Mouse (Mus musculus): ENCODE results near the gene Ep300. TPM values are rescaled to one million over a fixed set of nuclear protein-coding genes. Genes with fewer than 3 reads are reported as not detected.

Ep300 gene
- polyA plus RNA-seq, 2 experiments: 7.5 to 13.4 TPM

DNA sequence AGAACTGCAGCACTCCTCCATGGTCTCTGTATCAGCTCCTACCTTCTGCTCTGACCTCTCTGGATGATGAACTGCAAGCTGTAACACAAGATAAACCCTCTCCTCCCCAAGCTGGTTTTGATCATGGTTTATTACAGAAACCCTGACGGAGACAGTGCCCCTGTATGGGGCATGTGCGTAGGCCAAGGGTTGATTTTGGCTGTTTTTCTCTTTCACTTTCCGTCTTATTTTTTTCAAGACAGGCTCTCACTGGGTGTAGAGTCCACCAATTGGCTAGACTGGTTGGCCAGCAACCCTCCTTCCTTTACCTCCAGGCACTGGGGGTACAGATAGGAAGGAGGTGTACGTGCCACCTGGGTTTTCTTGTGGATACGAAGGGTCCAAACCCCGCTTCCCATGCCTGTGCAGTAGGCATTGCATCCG lies 7.4 kb upstream of the Ep300 start:
- Histone ChIP-seq H3K9me3 (ENCODE audit: control insufficient read depth, low read length) (no peaks in the 10 kb centered on the region), H3K9ac (replicated peaks) (peak overlapping the region; percentile 52), H3K36me3 (replicated peaks; ENCODE audit: control insufficient read depth, insufficient read depth, low read depth) (no peaks in the 10 kb centered on the region), H3K4me2 (ENCODE audit: low read depth) (peak overlapping the region; percentile 52), H3K27me3 (ENCODE audit: control insufficient read depth, insufficient read depth, low read length) (no peaks in the 10 kb centered on the region), H3K4me3 (ENCODE audit: insufficient read depth in 1 of 2, low read depth in 2 of 2, low read length in 2 of 2) (peak overlapping the region in 1 of 2 experiments; percentile 12; a peak in 2 of 4 replicates), H3K27ac (peak overlapping the region; percentile 66), H3K4me1 (replicated peaks; ENCODE audit: control insufficient read depth in 2 of 2, insufficient read depth in 2 of 2, low read length in 1 of 2) (peaks cover 15% of the 10 kb centered on the region in 2 experiments)
- ATAC-seq (ENCODE audit: insufficient read depth): peak; percentile 94
- DNase-seq (ENCODE audit: low read depth in 3 of 3, low spot score in 3 of 3): peak; percentile 62 to 69 (median 67)
- peak; percentile 82 for TF ChIP-seq EP300 (IDR thresholded peaks at IDR 0.05; ENCODE audit: low read depth)
- no peak for TF ChIP-seq CTCF (IDR thresholded peaks at IDR 0.05; ENCODE audit: low read depth)
- 56% methylated on average over 7 of the region's 7 CpGs for WGBS (ENCODE audit: insufficient replicate concordance)

DNA sequence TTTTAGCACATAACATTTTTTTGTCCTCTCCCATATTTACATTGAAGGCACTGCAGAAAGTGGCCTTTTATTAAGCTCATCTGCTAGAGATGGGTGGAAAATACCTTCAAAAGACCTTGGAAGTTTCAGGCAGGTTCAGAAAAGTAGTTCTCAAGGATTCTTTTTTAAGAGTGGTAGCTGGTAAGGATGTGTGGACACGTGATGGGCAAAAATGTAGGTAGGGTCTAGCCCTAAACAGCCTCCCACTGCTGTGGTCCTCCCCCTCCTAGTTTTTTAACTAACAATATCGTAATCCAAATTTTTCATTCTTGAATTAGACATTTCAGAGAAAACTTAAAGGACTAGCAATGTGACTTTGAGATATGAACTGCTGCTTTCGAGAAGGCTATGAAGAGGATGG lies 685 bp upstream of the Ep300 start:
- ATAC-seq (ENCODE audit: insufficient read depth): no peak
- no peak for TF ChIP-seq EP300 (IDR thresholded peaks at IDR 0.05; ENCODE audit: low read depth)
- TF ChIP-seq CTCF (IDR thresholded peaks at IDR 0.05; ENCODE audit: low read depth): no peak
- H3K4me3 ChIP-seq (ENCODE audit: insufficient read depth in 1 of 2, low read depth in 2 of 2, low read length in 2 of 2): peak overlapping the region; percentile 81 to 87
- H3K27me3 ChIP-seq (ENCODE audit: control insufficient read depth, insufficient read depth, low read length): no peaks in the 10 kb centered on the region
- peak overlapping the region; percentile 78 for H3K9ac ChIP-seq (replicated peaks)
- DNase-seq (ENCODE audit: low read depth in 3 of 3, low spot score in 3 of 3): no peak
- no peaks in the 10 kb centered on the region for H3K9me3 ChIP-seq (ENCODE audit: control insufficient read depth, low read length)
- peak overlapping the region; percentile 64 for H3K27ac ChIP-seq
- peak overlapping the region; percentile 71 for H3K4me2 ChIP-seq (ENCODE audit: low read depth)
- peaks cover 6% of the 10 kb centered on the region in 2 experiments for H3K4me1 ChIP-seq (replicated peaks; ENCODE audit: control insufficient read depth in 2 of 2, insufficient read depth in 2 of 2, low read length in 1 of 2)
- 6% methylated on average over 3 of the region's 3 CpGs for WGBS (ENCODE audit: insufficient replicate concordance)
- peaks cover 6% of the 10 kb centered on the region for H3K36me3 ChIP-seq (replicated peaks; ENCODE audit: control insufficient read depth, insufficient read depth, low read depth)

DNA sequence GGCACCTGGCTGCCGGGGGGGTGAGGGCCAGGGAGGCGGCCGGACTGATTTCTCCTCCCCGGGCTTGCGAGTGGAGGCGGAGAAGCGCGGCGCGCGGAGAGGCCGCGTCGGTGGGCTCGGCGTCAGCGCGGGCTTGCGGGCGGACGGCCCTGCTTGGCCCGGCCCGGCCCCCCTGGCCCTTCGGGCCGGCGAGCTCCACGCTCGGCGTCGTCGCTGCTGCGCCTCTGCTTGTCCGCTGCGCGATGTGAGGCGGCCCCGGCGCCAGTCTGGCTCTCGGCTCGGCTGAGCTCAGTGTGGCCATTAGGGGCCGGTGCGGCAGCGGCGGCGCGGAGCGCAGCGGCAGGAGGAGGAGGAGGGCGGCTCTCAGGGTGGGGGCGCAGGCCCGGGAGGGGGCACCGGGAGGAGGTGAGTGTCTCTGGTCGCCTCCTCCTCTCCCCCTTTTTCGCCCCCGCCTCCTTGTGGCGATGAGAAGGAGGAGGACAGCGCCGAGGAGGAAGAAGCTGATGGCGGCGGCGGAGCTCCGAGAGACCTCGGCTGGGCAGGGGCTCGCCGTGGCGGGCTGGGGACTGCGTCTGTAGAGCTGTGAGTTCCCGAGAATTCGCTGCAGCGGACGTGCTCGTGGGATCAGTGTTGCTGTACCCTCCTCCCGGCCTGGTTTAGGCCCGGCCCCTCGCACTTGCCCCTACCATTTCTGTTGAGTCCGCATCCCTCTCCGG lies 753 bp downstream of the Ep300 start:
- peaks cover 6% of the 10 kb centered on the region in 2 experiments for H3K4me1 ChIP-seq (replicated peaks; ENCODE audit: control insufficient read depth in 2 of 2, insufficient read depth in 2 of 2, low read length in 1 of 2)
- H3K4me3 ChIP-seq (ENCODE audit: insufficient read depth in 1 of 2, low read depth in 2 of 2, low read length in 2 of 2): peak overlapping the region; percentile 81 to 89
- H3K27ac ChIP-seq: peak overlapping the region; percentile 87
- TF ChIP-seq CTCF (IDR thresholded peaks at IDR 0.05; ENCODE audit: low read depth) (peak; percentile 56), EP300 (IDR thresholded peaks at IDR 0.05; ENCODE audit: low read depth) (no peak)
- DNase-seq (ENCODE audit: low read depth in 3 of 3, low spot score in 3 of 3) (peak; percentile 66 to 75 (median 69)), ATAC-seq (ENCODE audit: insufficient read depth) (peak; percentile 59)
- peak overlapping the region; percentile 95 for H3K9ac ChIP-seq (replicated peaks)
- H3K9me3 ChIP-seq (ENCODE audit: control insufficient read depth, low read length): no peaks in the 10 kb centered on the region
- peak overlapping the region; percentile 97 for H3K4me2 ChIP-seq (ENCODE audit: low read depth)
- H3K36me3 ChIP-seq (replicated peaks; ENCODE audit: control insufficient read depth, insufficient read depth, low read depth): peaks cover 14% of the 10 kb centered on the region
- no peaks in the 10 kb centered on the region for H3K27me3 ChIP-seq (ENCODE audit: control insufficient read depth, insufficient read depth, low read length)
- under 1% methylated on average over 61 of the region's 77 CpGs for WGBS (ENCODE audit: insufficient replicate concordance)

DNA sequence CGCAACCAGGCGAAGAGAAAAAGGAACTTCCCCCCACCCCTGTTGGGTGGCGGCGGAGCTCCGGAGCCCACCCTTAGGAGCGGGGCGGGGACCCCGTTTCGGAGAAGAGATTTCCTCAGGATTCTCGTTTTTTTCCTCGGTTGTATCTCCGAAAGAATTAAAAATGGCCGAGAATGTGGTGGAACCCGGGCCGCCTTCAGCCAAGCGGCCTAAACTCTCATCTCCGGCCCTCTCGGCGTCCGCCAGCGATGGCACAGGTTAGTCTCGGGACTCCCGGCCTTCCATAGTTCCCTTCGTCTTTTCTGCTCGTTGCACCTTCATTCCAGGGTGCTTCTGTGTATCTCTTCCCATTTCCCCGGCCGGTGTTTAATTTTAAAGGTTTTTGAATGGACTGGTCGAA lies 1.3 kb downstream of the Ep300 start:
- H3K36me3 ChIP-seq (replicated peaks; ENCODE audit: control insufficient read depth, insufficient read depth, low read depth): peaks cover 14% of the 10 kb centered on the region
- no peak for ATAC-seq (ENCODE audit: insufficient read depth)
- H3K4me3 ChIP-seq (ENCODE audit: insufficient read depth in 1 of 2, low read depth in 2 of 2, low read length in 2 of 2): peak overlapping the region; percentile 81 to 89
- no peaks in the 10 kb centered on the region for H3K9me3 ChIP-seq (ENCODE audit: control insufficient read depth, low read length)
- TF ChIP-seq EP300 (IDR thresholded peaks at IDR 0.05; ENCODE audit: low read depth) (no peak), CTCF (IDR thresholded peaks at IDR 0.05; ENCODE audit: low read depth) (no peak)
- peak overlapping the region; percentile 87 for H3K27ac ChIP-seq
- peak in 1 of 3 experiments; percentile 15 for DNase-seq (ENCODE audit: low read depth in 3 of 3, low spot score in 3 of 3)
- under 1% methylated on average over 28 of the region's 28 CpGs for WGBS (ENCODE audit: insufficient replicate concordance)
- peaks cover 6% of the 10 kb centered on the region in 2 experiments for H3K4me1 ChIP-seq (replicated peaks; ENCODE audit: control insufficient read depth in 2 of 2, insufficient read depth in 2 of 2, low read length in 1 of 2)
- H3K4me2 ChIP-seq (ENCODE audit: low read depth): peak overlapping the region; percentile 97
- H3K27me3 ChIP-seq (ENCODE audit: control insufficient read depth, insufficient read depth, low read length): no peaks in the 10 kb centered on the region
- peak overlapping the region; percentile 95 for H3K9ac ChIP-seq (replicated peaks)

DNA sequence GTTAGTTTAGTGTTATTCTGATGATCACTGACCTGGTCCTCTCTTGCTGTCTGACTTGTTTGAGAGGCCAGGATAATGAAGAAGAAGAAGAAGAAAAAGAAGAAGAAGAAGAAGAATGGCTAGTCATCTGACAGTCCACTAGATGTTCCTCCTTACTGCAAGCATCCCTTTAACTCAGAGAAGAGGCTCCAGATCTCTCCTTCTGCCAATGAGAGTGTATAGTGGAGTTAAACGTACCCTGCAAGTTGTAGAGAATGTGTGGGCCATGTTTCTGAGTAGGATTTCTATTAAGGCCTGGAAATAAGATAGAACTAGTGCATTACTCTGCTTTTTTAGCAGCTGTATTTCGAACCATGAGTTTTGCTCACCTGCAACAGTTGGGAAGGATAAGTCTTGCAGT lies 2.5 kb downstream of the Ep300 start:
- DNase-seq (ENCODE audit: low read depth in 3 of 3, low spot score in 3 of 3) (no peak), ATAC-seq (ENCODE audit: insufficient read depth) (no peak)
- TF ChIP-seq EP300 (IDR thresholded peaks at IDR 0.05; ENCODE audit: low read depth) (no peak), CTCF (IDR thresholded peaks at IDR 0.05; ENCODE audit: low read depth) (no peak)
- Histone ChIP-seq H3K4me1 (replicated peaks; ENCODE audit: control insufficient read depth in 2 of 2, insufficient read depth in 2 of 2, low read length in 1 of 2) (peaks cover 6% of the 10 kb centered on the region in 2 experiments), H3K9me3 (ENCODE audit: control insufficient read depth, low read length) (no peaks in the 10 kb centered on the region), H3K27me3 (ENCODE audit: control insufficient read depth, insufficient read depth, low read length) (no peaks in the 10 kb centered on the region), H3K4me2 (ENCODE audit: low read depth) (peak overlapping the region; percentile 97), H3K4me3 (ENCODE audit: insufficient read depth in 1 of 2, low read depth in 2 of 2, low read length in 2 of 2) (peak overlapping the region; percentile 46 to 81), H3K27ac (peak overlapping the region; percentile 52), H3K9ac (replicated peaks) (peak overlapping the region; percentile 95), H3K36me3 (replicated peaks; ENCODE audit: control insufficient read depth, insufficient read depth, low read depth) (peaks cover 14% of the 10 kb centered on the region)
- WGBS (ENCODE audit: insufficient replicate concordance): 50% methylated on average over 2 of the region's 2 CpGs

Measured in liver, embryonic 14.5 days (tissue).